Mouse (Mus musculus) small intestine, adult 2 months (tissue): ENCODE data around the gene Kctd8. TPM values are rescaled to one million over a fixed set of nuclear protein-coding genes. Genes with fewer than 3 reads are reported as not detected.

Source experiments
- H3K27ac ChIP-seq: fragments of 200-500 bp; 2 replicates; pipeline ENCODE4 v1.5.1; 2012; ENCODE audit warnings: low read depth, low read length, control low read depth, inconsistent platforms; ENCODE audit not compliant: insufficient read depth
- H3K27me3 ChIP-seq: fragments of 200-500 bp; 2 replicates; pipeline ENCODE4 v1.6.1; 2012; ENCODE audit warnings: mild to moderate bottlenecking, moderate library complexity, low read length, inconsistent platforms; ENCODE audit not compliant: control insufficient read depth, insufficient read depth
- H3K36me3 ChIP-seq: fragments of 200-500 bp; 2 replicates; pipeline ENCODE4 v1.6.1; 2012; ENCODE audit warnings: mild to moderate bottlenecking, low read length, control low read depth, inconsistent platforms; ENCODE audit not compliant: control insufficient read depth, insufficient read depth
- H3K4me1 ChIP-seq: fragments of 200-500 bp; 2 replicates; pipeline ENCODE4 v1.6.1; 2012; ENCODE audit warnings: low read length, inconsistent platforms, mixed read lengths; ENCODE audit not compliant: control insufficient read depth, insufficient read depth, insufficient read length
- H3K4me3 ChIP-seq: fragments of 200-500 bp; 2 replicates; pipeline ENCODE4 v1.5.1; 2012; ENCODE audit warnings: low read depth, mild to moderate bottlenecking, control low read depth, inconsistent platforms, low read length, moderate library complexity
- CTCF ChIP-seq: fragments of 200-500 bp; IDR thresholded peaks from 2 replicates; pipeline ENCODE4 v1.5.1; 2012; ENCODE audit warnings: low read depth, mild to moderate bottlenecking, control low read depth, inconsistent platforms, low read length, moderate library complexity, mixed read lengths; ENCODE audit not compliant: insufficient replicate concordance, insufficient read length; ENCODE audit errors: extremely low read depth
- POLR2A ChIP-seq: fragments of 200-500 bp; IDR thresholded peaks from 2 replicates; pipeline ENCODE4 v1.6.1; 2012; ENCODE audit warnings: low read depth, mild to moderate bottlenecking, control low read depth, inconsistent platforms, low read length, moderate library complexity
- WGBS: fragments of 180-500 bp; shearing (Covaris S2); methylation state at CpG from one replicate; pipeline ENCODE4 v1.1.7; 2018; 5-methylcytosine and 5-hydroxymethylcytosine counted together
- polyA plus RNA-seq: library from polyadenylated mRNA; depleted of rRNA; stranded (reverse); fragments of >200 nt; gene quantifications from 2 replicates; pipeline ENCODE4 v1.2.3, GENCODE M21; 2012; rRNA removed

The Kctd8 gene
- polyA plus RNA-seq, 1 experiment = 0.27 TPM

- Histone ChIP-seq H3K4me3 (no peak overlapping the region), H3K27ac (no peak overlapping the region), H3K36me3 (no peaks in the 10 kb centered on the region), H3K4me1 (no peaks in the 10 kb centered on the region), H3K27me3 (no peaks in the 10 kb centered on the region)
- TF ChIP-seq POLR2A (no peak), CTCF (no peak)
- 67% methylated on average over 3 of the region's 3 CpGs for whole genome bisulfite sequencing
Observed at GRCm38 (mm10) chr5:69156489-69156888, 185.0 kb downstream of the Kctd8 start.

GRCm38 (mm10) chr5:69145827-69146226 lies 195.7 kb downstream of the Kctd8 start:
- TF ChIP-seq CTCF (no peak), POLR2A (no peak)
- 82% methylated on average over 2 of the region's 2 CpGs for WGBS
- no peaks in the 10 kb centered on the region for H3K36me3 ChIP-seq

GRCm38 (mm10) chr5:69141082-69141481 lies 200.4 kb downstream of the Kctd8 start:
- no peaks in the 10 kb centered on the region for H3K36me3 ChIP-seq
- H3K27ac ChIP-seq = no peak overlapping the region
- 87% methylated on average over 4 of the region's 4 CpGs for WGBS
- TF ChIP-seq CTCF (no peak), POLR2A (no peak)
- no peaks in the 10 kb centered on the region for H3K4me1 ChIP-seq
- no peak overlapping the region for H3K4me3 ChIP-seq
- no peaks in the 10 kb centered on the region for H3K27me3 ChIP-seq

More at GRCm38 (mm10) chr5:69145827-69146226, 195.7 kb downstream of the Kctd8 start:
- no peaks in the 10 kb centered on the region for H3K4me1 ChIP-seq
- H3K4me3 ChIP-seq = no peak overlapping the region
- no peaks in the 10 kb centered on the region for H3K27me3 ChIP-seq
- no peak overlapping the region for H3K27ac ChIP-seq

- Histone ChIP-seq H3K27ac (no peak overlapping the region), H3K36me3 (no peaks in the 10 kb centered on the region), H3K4me1 (no peaks in the 10 kb centered on the region), H3K27me3 (no peaks in the 10 kb centered on the region), H3K4me3 (no peak overlapping the region)
- 56% methylated on average over 2 of the region's 2 CpGs for WGBS
- TF ChIP-seq POLR2A (no peak), CTCF (no peak)
Observed at GRCm38 (mm10) chr5:69108718-69109117, 232.8 kb downstream of the Kctd8 start.

GRCm38 (mm10) chr5:69088912-69089311 lies 252.6 kb downstream of the Kctd8 start:
- Histone ChIP-seq H3K27me3 (no peaks in the 10 kb centered on the region), H3K4me1 (no peaks in the 10 kb centered on the region), H3K4me3 (no peak overlapping the region), H3K36me3 (no peaks in the 10 kb centered on the region), H3K27ac (no peak overlapping the region)
- no peak for TF ChIP-seq CTCF
- no peak for TF ChIP-seq POLR2A

Other genes with a start within 250 kb of the Kctd8 start
- not detected in 2 replicates for gene Yipf7, start 201.0 kb upstream of the Kctd8 start, polyA plus RNA-seq
- 1.2 and 2.9 TPM in 2 replicates for gene Guf1, start 215.2 kb upstream of the Kctd8 start, polyA plus RNA-seq